ENCODE assay signal across 14 mouse cellular contexts in the genomic region with DNA sequence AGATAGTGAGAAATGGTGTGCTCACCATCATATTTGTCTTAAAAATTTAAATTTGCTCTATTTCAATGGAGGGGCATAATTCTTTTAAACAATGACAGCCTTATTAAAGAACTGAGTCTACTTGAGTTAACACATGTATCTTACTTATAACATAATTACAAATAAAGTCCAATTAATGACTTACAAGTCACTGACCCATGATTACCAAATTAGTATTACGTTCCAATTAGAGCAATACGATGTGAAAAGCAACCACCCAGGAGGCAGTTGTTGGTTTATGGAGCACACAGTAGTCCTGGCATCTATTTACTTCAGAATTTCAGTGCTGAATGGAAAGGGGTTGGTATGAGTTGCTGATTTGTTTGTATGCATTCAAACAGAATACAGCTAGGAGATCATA.
"Had no signal": no experiment of that assay in that cellular context is flagged by ENCODE, and none has a peak within 500 bp of the region (broad histone marks: within the 10 kb centered on the region; RNA-seq: fewer than 3 reads in every experiment).

No protein-coding gene starts in this region.

- DNase-seq: heart, postnatal 10 days; heart, postnatal 14 days; heart, postnatal 36 days; heart, postnatal 4 days; kidney, adult 11 months; kidney, adult 18-20 months; kidney, adult 2 months; kidney, adult 8-10 months; kidney, postnatal 14 days; kidney, postnatal 25 days; kidney, postnatal 36 days; kidney, postnatal 4 days; layer of hippocampus, adult 9-11 months; layer of hippocampus, postnatal 36 days had no signal
